Mouse (Mus musculus) mesoderm, embryonic 11.5 days (tissue): Measurements from ENCODE around the gene Plxna2.

Experiments used
- DNase-seq: peaks from one replicate; pipeline ENCODE4 v3.0.0-alpha.2; 2012; ENCODE audit warnings: low read depth, low spot score

The Plxna2 gene

DNA sequence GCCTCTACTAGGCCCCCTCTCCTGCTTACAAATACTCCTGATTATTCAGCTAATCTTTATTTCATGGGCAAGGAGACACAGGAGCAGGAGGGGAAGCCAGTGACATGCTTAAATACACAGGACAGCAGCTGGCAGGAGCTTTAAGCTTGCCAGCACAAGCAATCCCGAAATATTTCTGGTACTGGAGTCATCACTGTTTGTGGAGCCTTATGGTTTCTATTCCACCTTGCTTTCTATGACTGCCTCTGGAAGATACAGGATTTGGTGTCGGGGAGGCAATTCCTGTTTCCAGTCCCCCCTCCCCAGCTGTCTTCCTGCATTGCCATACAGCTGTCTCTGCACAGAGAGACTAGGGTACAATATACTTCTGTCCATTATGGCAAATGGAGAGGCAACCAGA, 4.7 kb downstream of the Plxna2 start:
- no peak for DNase-seq

GRCm38 (mm10) chr1:194623641-194624040, 5.6 kb downstream of the Plxna2 start:
- DNase-seq, result no peak

DNA sequence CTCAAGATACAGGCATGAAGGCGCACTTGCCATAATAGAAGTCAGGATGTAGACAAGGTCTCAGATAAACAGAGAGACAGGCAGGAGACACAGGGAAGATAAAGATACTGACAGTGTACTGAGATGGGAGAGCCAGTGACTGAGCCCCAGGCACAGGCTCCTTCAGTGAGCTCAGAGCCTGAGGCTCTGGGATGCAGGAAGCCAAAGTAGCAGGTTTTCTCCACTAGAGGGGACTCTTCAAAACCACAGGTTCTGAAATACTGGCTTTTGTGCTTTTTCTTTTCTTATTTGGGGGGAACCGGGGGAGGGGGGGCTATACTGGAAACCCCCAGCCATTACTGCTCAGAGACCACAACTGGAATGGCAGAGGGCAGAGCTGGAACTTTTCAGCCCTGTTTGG, 6.4 kb downstream of the Plxna2 start:
- peak; percentile 50 for DNase-seq

DNA sequence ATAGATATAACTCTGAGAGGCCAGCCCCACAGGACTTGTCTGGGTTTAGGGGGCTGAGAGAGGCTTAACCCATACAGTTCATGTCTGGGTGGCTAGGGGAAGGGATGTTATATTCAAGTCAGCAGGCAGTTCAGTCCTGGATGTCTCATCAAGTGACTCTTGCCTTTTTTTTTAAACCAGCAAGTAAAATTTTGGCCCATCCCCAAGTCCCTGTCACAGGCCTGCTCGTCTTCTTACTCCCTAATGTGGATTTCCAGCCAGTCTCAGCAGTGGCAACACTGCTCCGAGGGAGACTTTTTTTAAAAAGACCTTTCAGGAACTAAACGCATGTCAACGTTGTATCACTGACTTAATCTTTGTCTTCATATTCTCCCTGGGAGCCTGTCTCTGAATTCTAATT, 7.0 kb downstream of the Plxna2 start:
- no peak for DNase-seq

DNA sequence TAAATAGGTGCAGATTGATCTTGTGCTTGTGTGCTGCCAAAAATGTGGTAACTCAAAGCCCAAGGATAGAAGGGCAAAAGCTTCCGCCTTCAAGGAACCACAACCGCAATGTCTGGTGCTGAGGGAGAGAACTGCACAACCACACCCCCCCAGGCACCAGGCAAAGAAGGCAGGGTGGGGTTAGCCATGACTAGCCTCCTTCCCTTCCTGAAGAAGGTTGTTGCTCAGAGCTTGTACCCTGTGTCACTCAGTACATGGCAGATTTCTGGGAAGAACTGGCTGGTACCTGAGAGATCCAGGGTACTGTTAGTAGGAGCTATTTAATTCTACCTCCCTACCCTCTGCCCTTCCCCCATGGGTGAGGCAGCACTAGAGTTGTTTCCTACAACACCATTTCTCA, 8.1 kb downstream of the Plxna2 start:
- DNase-seq, result no peak

GRCm38 (mm10) chr1:194627286-194627685, 9.3 kb downstream of the Plxna2 start:
- DNase-seq, result no peak

DNA sequence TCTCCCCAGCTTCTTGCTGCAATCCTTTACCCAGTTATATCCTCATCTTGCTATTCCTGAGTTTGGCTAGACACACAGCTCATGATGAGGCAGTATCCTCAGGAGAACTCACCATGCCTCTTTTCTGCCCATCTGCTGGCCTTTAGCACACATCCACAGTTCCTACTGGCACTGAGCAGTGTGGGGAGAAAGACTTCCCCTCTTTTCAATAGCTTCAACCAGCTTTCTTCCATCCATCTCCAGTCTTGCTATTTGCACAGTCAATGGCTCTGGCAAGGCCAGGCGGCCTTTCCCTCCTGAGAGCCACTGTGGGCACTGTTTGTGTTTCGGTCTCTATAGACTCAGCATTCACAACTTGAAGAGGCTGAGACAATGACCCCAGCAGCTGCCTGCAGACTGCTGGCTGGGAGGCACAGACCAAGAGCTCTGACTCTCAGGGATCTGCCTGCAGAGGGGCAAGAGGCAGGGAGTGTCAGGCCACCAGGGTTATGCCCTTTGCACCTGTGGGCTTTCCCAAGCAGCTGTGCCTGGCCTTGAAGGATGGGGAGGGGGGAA, 11.2 kb downstream of the Plxna2 start:
- DNase-seq, result peak; percentile 61

GRCm38 (mm10) chr1:194630498-194631056, 12.6 kb downstream of the Plxna2 start:
- DNase-seq, result no peak

DNA sequence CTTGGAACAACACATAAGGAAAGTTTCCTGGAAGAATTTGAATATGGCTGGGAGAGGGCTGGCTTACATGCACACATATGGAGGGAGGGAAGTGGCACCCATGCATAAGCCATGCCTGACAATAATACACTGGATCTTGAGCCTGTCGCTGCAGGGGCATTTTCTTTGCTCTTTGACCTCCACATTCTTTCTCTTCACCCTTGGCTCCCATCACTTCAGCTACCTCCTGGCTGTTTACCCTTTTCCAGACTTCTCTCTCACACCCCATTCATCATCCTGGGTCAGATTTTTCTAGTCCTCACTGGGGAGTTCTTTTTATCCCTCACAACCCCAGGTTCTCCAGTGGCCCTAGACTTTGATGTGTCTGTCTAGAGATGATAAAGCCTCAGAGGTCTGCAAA, 13.6 kb downstream of the Plxna2 start:
- DNase-seq, result peak; percentile 62

- DNase-seq, result no peak
Measured at GRCm38 (mm10) chr1:194632029-194632428, 14.0 kb downstream of the Plxna2 start.

DNA sequence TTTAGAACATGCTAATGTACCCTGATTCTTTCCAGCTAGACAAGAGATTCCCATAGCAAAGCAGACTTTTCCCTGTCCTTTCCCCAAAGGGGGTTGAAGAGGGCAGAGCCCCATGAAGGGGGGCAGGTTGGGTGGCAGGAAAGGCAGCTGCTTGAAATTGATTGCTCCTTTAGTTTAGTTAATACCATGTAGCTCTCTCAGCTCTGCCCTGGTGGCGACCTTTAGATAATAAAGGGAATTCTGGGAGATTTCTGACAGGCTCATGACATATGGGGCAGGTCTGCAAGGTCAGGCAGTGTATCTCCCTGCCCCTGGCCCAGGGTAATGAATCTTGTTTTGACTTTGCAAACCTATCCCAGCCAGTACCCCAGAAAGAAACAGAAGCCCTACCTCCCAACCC, 17.4 kb downstream of the Plxna2 start:
- DNase-seq, result peak; percentile 66

DNA sequence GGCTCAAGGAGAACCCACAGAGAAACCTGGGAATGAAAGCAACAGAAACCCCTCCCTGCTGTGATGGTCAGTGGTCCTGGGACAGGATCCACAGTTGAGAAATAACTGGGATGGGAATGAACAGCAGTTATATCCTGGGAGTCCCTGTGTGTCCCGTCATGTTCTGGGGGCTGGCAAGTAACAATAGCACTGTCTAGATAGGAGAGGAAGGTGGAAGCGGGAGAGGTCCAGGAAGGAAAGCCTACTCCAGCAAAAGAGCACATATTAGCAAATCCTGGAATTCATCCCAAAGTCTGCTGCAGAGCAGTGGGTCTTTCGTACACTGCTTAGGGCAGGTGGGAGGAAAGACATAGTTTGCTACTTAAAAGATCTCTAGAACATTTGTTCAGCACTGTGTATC, 17.9 kb downstream of the Plxna2 start:
- no peak for DNase-seq

DNA sequence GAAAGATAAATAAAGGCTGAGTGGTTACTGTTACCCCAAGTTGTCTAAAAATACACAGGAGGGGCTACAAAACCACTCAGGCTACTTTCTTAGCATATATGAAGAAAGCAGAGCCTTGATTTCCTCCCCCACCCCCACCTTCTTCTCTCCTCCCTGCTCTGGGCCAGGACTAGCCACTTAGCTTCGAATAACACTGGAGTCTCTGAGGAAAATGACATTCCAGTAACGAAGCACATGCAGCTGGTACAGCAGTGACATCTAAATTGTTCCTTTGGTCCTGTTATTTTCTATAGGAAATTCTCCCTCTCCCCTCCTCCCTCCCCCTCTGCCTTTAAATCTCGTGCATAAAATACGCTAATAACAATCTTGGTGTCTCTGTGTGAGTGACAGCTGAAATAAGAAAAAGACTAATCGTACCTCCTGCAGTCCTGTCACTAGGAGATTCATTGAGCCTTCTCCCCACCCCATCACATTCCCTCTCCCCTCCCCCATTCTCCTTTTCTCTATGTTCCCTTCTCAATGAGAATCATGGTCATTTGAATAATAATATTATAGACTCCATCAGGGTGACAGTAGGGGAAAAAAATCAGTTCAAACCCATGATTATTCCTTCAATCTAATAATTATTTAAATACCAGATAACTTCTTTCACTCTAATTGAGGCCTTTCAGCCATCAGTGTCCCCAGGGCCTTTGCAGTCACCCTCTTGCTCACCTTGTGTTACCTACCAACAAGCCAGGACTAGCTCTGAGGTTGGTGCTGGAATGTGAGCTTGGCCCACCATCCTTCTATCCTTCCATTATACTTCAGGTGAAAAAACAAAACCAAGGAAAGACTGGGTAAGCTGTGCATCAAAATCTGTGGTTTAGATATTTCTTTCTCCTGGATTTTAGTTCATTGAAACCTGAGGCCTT, 19.6 kb downstream of the Plxna2 start:
- DNase-seq, result no peak

GRCm38 (mm10) chr1:194641601-194642301, 23.7 kb downstream of the Plxna2 start:
- DNase-seq, result no peak

GRCm38 (mm10) chr1:194642302-194642787, 24.3 kb downstream of the Plxna2 start:
- no peak for DNase-seq

DNA sequence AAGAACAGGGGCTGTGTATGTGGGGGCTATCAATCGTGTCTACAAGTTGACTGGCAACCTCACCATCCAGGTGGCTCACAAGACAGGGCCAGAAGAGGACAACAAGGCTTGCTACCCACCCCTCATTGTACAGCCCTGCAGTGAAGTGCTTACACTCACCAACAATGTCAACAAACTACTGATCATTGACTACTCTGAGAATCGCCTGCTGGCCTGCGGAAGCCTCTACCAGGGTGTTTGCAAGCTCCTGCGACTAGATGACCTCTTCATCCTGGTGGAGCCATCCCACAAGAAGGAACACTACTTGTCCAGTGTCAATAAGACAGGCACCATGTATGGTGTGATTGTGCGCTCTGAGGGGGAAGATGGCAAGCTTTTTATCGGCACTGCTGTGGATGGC, 25.9 kb downstream of the Plxna2 start:
- DNase-seq, result no peak

DNA sequence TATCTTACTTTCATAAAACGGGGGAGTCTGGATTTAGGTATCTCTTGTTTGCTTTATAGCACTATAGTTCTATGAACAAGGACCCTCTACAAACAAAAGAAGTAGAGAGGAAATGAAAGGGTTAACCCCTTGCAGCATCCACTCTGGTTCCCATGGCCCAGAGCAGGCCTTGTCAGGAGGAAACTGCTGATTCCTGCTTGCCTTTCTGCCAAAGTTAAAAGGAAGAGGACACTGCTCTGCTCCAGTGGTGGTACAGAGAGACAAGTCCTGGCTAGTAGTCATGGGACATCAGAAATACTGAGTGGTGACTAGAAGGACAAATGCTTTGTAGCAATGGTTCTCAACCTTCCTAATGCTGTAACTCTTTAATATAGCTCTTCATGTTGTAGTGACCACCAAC, 27.9 kb downstream of the Plxna2 start:
- no peak for DNase-seq

- DNase-seq, result no peak
Measured at GRCm38 (mm10) chr1:194650076-194650475, 32.1 kb downstream of the Plxna2 start.

DNA sequence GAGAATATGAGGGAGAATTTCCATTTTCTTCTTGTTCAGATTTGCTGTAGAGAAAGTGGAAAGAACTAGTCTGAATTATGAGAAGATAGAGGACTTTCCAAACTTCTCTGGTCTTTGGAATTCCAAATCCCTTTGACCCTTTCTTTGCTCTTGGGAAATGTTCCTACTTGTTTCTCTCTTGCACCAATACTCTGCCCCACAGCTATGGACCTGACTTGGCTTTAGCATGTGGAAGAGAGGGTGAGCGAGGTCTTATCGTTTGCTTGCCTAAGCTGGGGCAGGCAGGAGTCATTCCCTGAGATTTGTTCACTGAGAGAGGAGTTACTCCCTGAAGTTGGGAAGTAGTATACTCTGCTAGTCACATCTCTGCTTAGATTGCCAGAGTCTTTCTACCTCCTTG, 32.5 kb downstream of the Plxna2 start:
- no peak for DNase-seq

- DNase-seq, result no peak
Measured at GRCm38 (mm10) chr1:194651987-194652386, 34.0 kb downstream of the Plxna2 start.

- DNase-seq, result no peak
Measured at GRCm38 (mm10) chr1:194658459-194659160, 40.6 kb downstream of the Plxna2 start.
